Mouse (Mus musculus) heart, adult 8-10 months (tissue): ENCODE data around the gene Nxpe4. TPM values are rescaled to one million over a fixed set of nuclear protein-coding genes. Genes with fewer than 3 reads are reported as not detected.
A peak's percentile ranks its signal among the peaks of the same experiment; 100 is the strongest.
"Not testable (repeated sequence)": the region's sequence is repeated elsewhere in the genome, so short reads cannot be mapped to it uniquely, and the experiment has no call there.

Experiments used
- DNase-seq: peaks from one replicate; pipeline ENCODE4 v3.0.0; 2022; ENCODE audit warnings: low spot score
- total RNA-seq, 4 experiments: library from RNA; stranded (reverse); gene quantifications; 2 replicates each; pipeline ENCODE4 v1.2.4; 2022

The Nxpe4 gene
- 1 to 10 TPM; 5.4 to 8.3 (median 6.4) TPM for total RNA-seq

GRCm38 (mm10) chr9:48161505-48162192 is at the start of gene Nxpe4:
TSS of gene Nxpe4 (plus strand) at chr9:48162023.
- DNase-seq: peak; percentile 53

GRCm38 (mm10) chr9:48126815-48127214 is 35.0 kb upstream of the Nxpe4 start:
- DNase-seq: no peak

GRCm38 (mm10) chr9:48137507-48137906 is 24.3 kb upstream of the Nxpe4 start:
- DNase-seq: no peak

- DNase-seq: no peak
These were observed 21.1 kb upstream of the Nxpe4 start for GRCm38 (mm10) chr9:48140485-48141411.

GRCm38 (mm10) chr9:48142646-48143045 is 19.2 kb upstream of the Nxpe4 start:
- DNase-seq: no peak

GRCm38 (mm10) chr9:48146761-48147160 is 15.1 kb upstream of the Nxpe4 start:
- no peak for DNase-seq

- not testable (repeated sequence) for DNase-seq
These were observed 4.7 kb downstream of the Nxpe4 start for GRCm38 (mm10) chr9:48166531-48166930.

GRCm38 (mm10) chr9:48176764-48177163 is 14.9 kb downstream of the Nxpe4 start:
- no peak for DNase-seq

- no peak for DNase-seq
These were observed 19.5 kb downstream of the Nxpe4 start for GRCm38 (mm10) chr9:48181300-48181699.

GRCm38 (mm10) chr9:48182718-48183414 is 21.0 kb downstream of the Nxpe4 start:
- DNase-seq: no peak

- DNase-seq: peak; percentile 7
These were observed 22.5 kb downstream of the Nxpe4 start for GRCm38 (mm10) chr9:48184319-48184718.

GRCm38 (mm10) chr9:48188854-48189253 is 27.0 kb downstream of the Nxpe4 start:
- DNase-seq: no peak

GRCm38 (mm10) chr9:48197458-48197884 is 35.6 kb downstream of the Nxpe4 start:
- DNase-seq: no peak

- no peak for DNase-seq
These were observed 49.1 kb downstream of the Nxpe4 start for GRCm38 (mm10) chr9:48210970-48211369.

GRCm38 (mm10) chr9:48211912-48212311 is 50.1 kb downstream of the Nxpe4 start:
- no peak for DNase-seq

GRCm38 (mm10) chr9:48214751-48215150 is 52.9 kb downstream of the Nxpe4 start:
- no peak for DNase-seq

- no peak for DNase-seq
These were observed 54.5 kb downstream of the Nxpe4 start for GRCm38 (mm10) chr9:48216091-48217001.

- no peak for DNase-seq
These were observed 68.9 kb downstream of the Nxpe4 start for GRCm38 (mm10) chr9:48230706-48231105.

- DNase-seq: no peak
These were observed 74.6 kb downstream of the Nxpe4 start for GRCm38 (mm10) chr9:48236455-48236854.

GRCm38 (mm10) chr9:48238153-48238755 is 76.4 kb downstream of the Nxpe4 start:
- DNase-seq: peak; percentile 26

GRCm38 (mm10) chr9:48239461-48239860 is 77.6 kb downstream of the Nxpe4 start:
- no peak for DNase-seq
